Mouse (Mus musculus): Measurements from ENCODE around the gene Ptprn. TPM values are rescaled to one million over a fixed set of nuclear protein-coding genes. Genes with fewer than 3 reads are reported as not detected.

The Ptprn gene
- total RNA-seq, 2 experiments from 2014 or later, result 47.9 to 50.3 TPM

Small RNA genes lying within 50 kb of the gene (microRNA-seq; reads per million reads assigned to microRNA genes)
- not detected for gene Gm27943

Other genes with a start within 250 kb of the Ptprn start
- 1 to 10 TPM; 3.0 to 5.5 TPM for gene Nhej1, start 139.3 kb downstream of the Ptprn start, total RNA-seq (2021)
- gene Slc23a3, start 130.6 kb downstream of the Ptprn start, total RNA-seq (2021), result under 1 TPM; 0.36 to 0.45 TPM
- 10 to 100 TPM; 41.0 to 46.4 TPM for gene Cnppd1, start 121.8 kb downstream of the Ptprn start, total RNA-seq (2021)
- gene Retreg2, start 121.7 kb downstream of the Ptprn start, total RNA-seq (2021), result 10 to 100 TPM; 72.8 TPM
- gene Zfand2b, start 95.9 kb downstream of the Ptprn start, total RNA-seq (2021), result 10 to 100 TPM; 27.5 to 29.4 TPM
- 10 to 100 TPM; 46.7 to 55.3 TPM for gene Abcb6, start 84.1 kb downstream of the Ptprn start, total RNA-seq (2021)
- 10 to 100 TPM; 14.0 to 20.8 TPM for gene Ankzf1, start 72.4 kb downstream of the Ptprn start, total RNA-seq (2021)
- gene Atg9a, start 72.3 kb downstream of the Ptprn start, total RNA-seq (2021), result 10 to 100 TPM; 35.4 to 39.1 TPM
- 10 to 100 TPM; 18.3 to 26.6 TPM for gene Glb1l, start 53.7 kb downstream of the Ptprn start, total RNA-seq (2021)
- gene Stk16, start 53.7 kb downstream of the Ptprn start, total RNA-seq (2021), result 100 to 1,000 TPM in 1 of 2 experiments, 10 to 100 TPM in 1; 91.9 to 101 TPM
- 100 to 1,000 TPM in 1 of 2 experiments, 10 to 100 TPM in 1; 47.1 to 104 TPM for gene Tuba4a, start 44.6 kb downstream of the Ptprn start, total RNA-seq (2021)
- gene A630095N17Rik, start 32.4 kb downstream of the Ptprn start, total RNA-seq (2021), result not detected
- gene Dnajb2, start 28.1 kb downstream of the Ptprn start, total RNA-seq (2021), result 10 to 100 TPM; 40.5 to 45.1 TPM
- 100 to 1,000 TPM; 103 to 109 TPM for gene Resp18, start 13.9 kb upstream of the Ptprn start, total RNA-seq (2021)
- 100 to 1,000 TPM; 103 to 106 TPM for gene Dnpep, start 53.5 kb upstream of the Ptprn start, total RNA-seq (2021)
- 100 to 1,000 TPM in 1 of 2 experiments, 10 to 100 TPM in 1; 62.7 to 208 TPM for gene Des, start 95.8 kb upstream of the Ptprn start, total RNA-seq (2021)
- 10 to 100 TPM; 12.8 to 30.6 TPM for gene Speg, start 110.8 kb upstream of the Ptprn start, total RNA-seq (2021)
- gene Gmppa, start 171.4 kb upstream of the Ptprn start, total RNA-seq (2021), result 10 to 100 TPM; 58.6 to 61.8 TPM
- gene Asic4, start 185.9 kb upstream of the Ptprn start, total RNA-seq (2021), result 1 to 10 TPM; 2.5 to 3.3 TPM
- 10 to 100 TPM; 36.9 to 43.6 TPM for gene Chpf, start 214.8 kb upstream of the Ptprn start, total RNA-seq (2021)
- gene Tmem198, start 215.0 kb upstream of the Ptprn start, total RNA-seq (2021), result 1 to 10 TPM; 2.5 to 3.8 TPM
- gene Obsl1, start 241.9 kb upstream of the Ptprn start, total RNA-seq (2021), result 100 to 1,000 TPM in 1 of 2 experiments, 10 to 100 TPM in 1; 95.2 to 118 TPM
- gene Inha, start 242.6 kb upstream of the Ptprn start, total RNA-seq (2021), result 10 to 100 TPM; 47.4 to 78.9 TPM

Measured in adrenal gland, postnatal 10 days (tissue).